Mouse (Mus musculus): ENCODE data around the gene Ski. TPM values are rescaled to one million over a fixed set of nuclear protein-coding genes. Genes with fewer than 3 reads are reported as not detected.

Ski gene
- total and polyA plus RNA-seq, 2 experiments from 2014 or later: 8.8 to 69.8 TPM

DNA sequence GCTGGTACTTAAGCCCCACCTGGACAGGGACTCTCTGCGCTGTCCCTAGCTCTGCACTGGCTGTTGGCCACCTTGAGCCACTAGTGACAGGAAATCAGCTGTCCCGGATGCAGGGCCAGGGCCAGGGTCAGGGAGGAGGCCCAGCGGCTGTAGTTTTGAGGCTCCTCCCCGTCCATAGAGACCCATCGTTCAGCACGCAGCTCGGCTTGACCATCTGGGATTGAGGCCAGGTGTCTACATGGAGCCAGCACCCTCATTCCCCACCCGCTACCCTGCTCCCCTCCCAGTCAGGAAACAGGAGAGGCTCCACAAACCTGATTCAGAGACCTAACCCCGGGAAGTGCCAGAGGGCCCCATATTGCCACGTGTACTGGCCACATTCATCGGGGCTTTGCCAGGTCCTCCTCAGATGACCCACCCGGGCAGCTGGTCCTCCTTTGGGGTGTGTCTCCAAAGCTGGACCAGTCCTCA, 81.6 kb downstream of the Ski start:
- H3K27me3 ChIP-seq (ENCODE audit: insufficient read depth, low read length): no peaks in the 10 kb centered on the region
- no peaks in the 10 kb centered on the region for H3K36me3 ChIP-seq (ENCODE audit: insufficient read depth, low read length)
- no peak overlapping the region for H3K4me3 ChIP-seq (ENCODE audit: low read length)
- no peak for ATAC-seq
- no peak overlapping the region for H3K9ac ChIP-seq (replicated peaks; ENCODE audit: low read length)
- H3K27ac ChIP-seq: no peak overlapping the region
- no peak for DNase-seq (ENCODE audit: low spot score)
- peaks cover 13% of the 10 kb centered on the region; the same call in 1 of the 2 replicates for H3K4me1 ChIP-seq (ENCODE audit: insufficient read depth, low read length)
- H3K4me2 ChIP-seq (ENCODE audit: low read depth, low read length): no peak overlapping the region
- 55% methylated on average over 12 of the region's 12 CpGs for WGBS
- TF ChIP-seq CTCF (IDR thresholded peaks at IDR 0.05; ENCODE audit: low read depth): no peak
- no peaks in the 10 kb centered on the region for H3K9me3 ChIP-seq (ENCODE audit: low read length)

DNA sequence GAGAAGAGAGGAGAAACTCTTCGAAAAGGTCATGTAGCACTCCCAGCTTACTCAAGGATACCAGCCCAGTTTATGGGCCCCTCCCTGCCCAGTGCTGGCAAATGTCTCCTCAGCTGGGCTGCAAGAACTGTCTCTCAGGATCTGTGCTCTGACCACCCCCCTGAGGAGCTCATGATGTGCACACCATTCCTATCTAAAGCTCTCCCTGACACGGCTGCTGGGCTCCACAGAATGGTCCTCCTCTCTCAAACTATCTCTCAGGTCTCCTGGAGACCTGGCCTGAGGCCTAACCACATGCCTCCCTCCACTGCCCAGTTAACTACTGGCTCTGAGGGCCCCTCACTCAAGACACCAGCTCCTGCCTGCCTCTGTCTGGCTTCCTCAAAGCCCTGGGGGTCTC, 82.2 kb downstream of the Ski start:
- ATAC-seq: no peak
- no peak overlapping the region for H3K4me3 ChIP-seq (ENCODE audit: low read length)
- TF ChIP-seq CTCF (IDR thresholded peaks at IDR 0.05; ENCODE audit: low read depth): no peak

GRCm38 (mm10) chr4:155139281-155140045, 82.9 kb downstream of the Ski start:
- no peak overlapping the region for H3K27ac ChIP-seq
- 0 out of 2 replicates have a peak, but pooled peaks cover 13% of the 10 kb centered on the region for H3K4me1 ChIP-seq (ENCODE audit: insufficient read depth, low read length)
- no peaks in the 10 kb centered on the region for H3K27me3 ChIP-seq (ENCODE audit: insufficient read depth, low read length)
- no peaks in the 10 kb centered on the region for H3K36me3 ChIP-seq (ENCODE audit: insufficient read depth, low read length)
- no peak overlapping the region for H3K4me2 ChIP-seq (ENCODE audit: low read depth, low read length)
- no peak for TF ChIP-seq CTCF (IDR thresholded peaks at IDR 0.05; ENCODE audit: low read depth)
- WGBS: 86% methylated on average over 12 of the region's 12 CpGs
- H3K9me3 ChIP-seq (ENCODE audit: low read length): no peaks in the 10 kb centered on the region
- H3K4me3 ChIP-seq (ENCODE audit: low read length): no peak overlapping the region
- DNase-seq (ENCODE audit: low spot score) (no peak), ATAC-seq (no peak)
- H3K9ac ChIP-seq (replicated peaks; ENCODE audit: low read length): no peak overlapping the region

More for the DNA sequence above, 82.2 kb downstream of the Ski start:
- no peak overlapping the region for H3K27ac ChIP-seq
- no peak for DNase-seq (ENCODE audit: low spot score)
- 70% methylated on average over 2 of the region's 2 CpGs for WGBS
- no peaks in the 10 kb centered on the region for H3K36me3 ChIP-seq (ENCODE audit: insufficient read depth, low read length)
- H3K4me2 ChIP-seq (ENCODE audit: low read depth, low read length): no peak overlapping the region
- H3K27me3 ChIP-seq (ENCODE audit: insufficient read depth, low read length): no peaks in the 10 kb centered on the region
- no peak overlapping the region for H3K9ac ChIP-seq (replicated peaks; ENCODE audit: low read length)
- peaks cover 13% of the 10 kb centered on the region; the same call in 1 of the 2 replicates for H3K4me1 ChIP-seq (ENCODE audit: insufficient read depth, low read length)
- H3K9me3 ChIP-seq (ENCODE audit: low read length): no peaks in the 10 kb centered on the region

- Histone ChIP-seq H3K27ac (no peak overlapping the region), H3K36me3 (ENCODE audit: insufficient read depth, low read length) (no peaks in the 10 kb centered on the region), H3K9ac (replicated peaks; ENCODE audit: low read length) (no peak overlapping the region), H3K9me3 (ENCODE audit: low read length) (no peaks in the 10 kb centered on the region), H3K27me3 (ENCODE audit: insufficient read depth, low read length) (no peaks in the 10 kb centered on the region), H3K4me3 (ENCODE audit: low read length) (no peak overlapping the region), H3K4me1 (ENCODE audit: insufficient read depth, low read length) (0 out of 2 replicates have a peak, but pooled peaks cover 9% of the 10 kb centered on the region), H3K4me2 (ENCODE audit: low read depth, low read length) (no peak overlapping the region)
- ATAC-seq (no peak), DNase-seq (ENCODE audit: low spot score) (no peak)
- no peak for TF ChIP-seq CTCF (IDR thresholded peaks at IDR 0.05; ENCODE audit: low read depth)
- WGBS: 79% methylated on average over 8 of the region's 8 CpGs
Observed at GRCm38 (mm10) chr4:155138451-155138850, 83.9 kb downstream of the Ski start.

DNA sequence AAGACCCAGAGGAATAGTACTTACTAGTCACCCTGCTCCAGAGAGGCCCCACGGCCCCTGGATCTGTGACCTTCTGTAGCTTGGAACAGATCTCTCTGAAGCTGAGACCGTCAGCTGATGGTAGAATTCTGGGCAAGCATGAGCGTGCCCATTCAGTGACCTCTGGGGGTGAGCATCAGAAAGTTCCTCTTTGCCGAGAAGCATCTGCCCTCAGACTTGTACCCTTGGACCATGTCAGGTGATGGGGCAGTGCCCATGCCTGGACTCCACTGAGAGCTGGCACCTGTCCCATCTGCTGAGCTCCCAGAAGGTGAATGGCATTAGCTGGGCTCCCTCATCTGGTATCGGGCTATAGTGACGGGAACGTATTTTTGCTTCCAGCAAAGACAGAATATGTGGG, 84.5 kb downstream of the Ski start:
- no peak for DNase-seq (ENCODE audit: low spot score)
- no peaks in the 10 kb centered on the region for H3K27me3 ChIP-seq (ENCODE audit: insufficient read depth, low read length)
- H3K9ac ChIP-seq (replicated peaks; ENCODE audit: low read length): no peak overlapping the region
- H3K4me3 ChIP-seq (ENCODE audit: low read length): no peak overlapping the region
- no peaks in the 10 kb centered on the region for H3K36me3 ChIP-seq (ENCODE audit: insufficient read depth, low read length)
- ATAC-seq: no peak
- 0 out of 2 replicates have a peak, but pooled peaks cover 7% of the 10 kb centered on the region for H3K4me1 ChIP-seq (ENCODE audit: insufficient read depth, low read length)
- TF ChIP-seq CTCF (IDR thresholded peaks at IDR 0.05; ENCODE audit: low read depth): no peak
- H3K4me2 ChIP-seq (ENCODE audit: low read depth, low read length): no peak overlapping the region
- no peak overlapping the region for H3K27ac ChIP-seq
- 64% methylated on average over 7 of the region's 7 CpGs for WGBS
- no peaks in the 10 kb centered on the region for H3K9me3 ChIP-seq (ENCODE audit: low read length)

DNA sequence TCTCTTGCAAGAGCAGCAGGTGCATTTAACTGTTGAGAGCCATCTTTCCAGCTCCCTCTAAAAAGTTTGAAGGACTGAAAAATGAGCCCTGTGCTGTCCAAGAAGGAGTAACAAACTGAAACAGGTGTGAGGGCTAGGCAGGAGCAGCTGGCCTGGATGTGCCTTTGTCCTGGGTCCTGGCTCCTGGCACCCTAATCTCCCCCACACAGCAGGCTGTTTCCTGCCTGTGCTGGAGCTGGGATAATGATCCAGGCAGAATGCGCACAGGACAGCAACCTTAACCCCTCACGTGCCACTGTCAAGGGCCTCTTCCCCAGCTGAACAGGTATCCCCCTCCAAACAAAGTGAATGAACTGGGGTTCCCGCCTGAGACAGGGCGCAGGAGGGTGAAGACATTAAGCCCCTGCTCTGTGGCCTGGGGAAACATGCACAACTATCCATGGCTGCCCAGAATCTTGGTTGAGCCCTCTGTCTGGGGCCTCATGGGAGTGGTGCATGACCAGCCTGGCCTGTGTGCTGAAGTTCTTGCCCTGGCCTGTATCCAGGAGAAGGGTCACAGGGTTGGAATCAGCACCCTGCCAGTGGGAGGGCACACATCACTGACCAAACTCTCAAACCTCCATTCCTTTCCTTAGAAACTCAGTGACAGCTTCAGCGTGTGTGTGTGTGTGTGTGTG, 86.3 kb downstream of the Ski start:
- ATAC-seq (no peak), DNase-seq (ENCODE audit: low spot score) (no peak)
- no peaks in the 10 kb centered on the region for H3K27me3 ChIP-seq (ENCODE audit: insufficient read depth, low read length)
- H3K9ac ChIP-seq (replicated peaks; ENCODE audit: low read length): no peak overlapping the region
- no peak for TF ChIP-seq CTCF (IDR thresholded peaks at IDR 0.05; ENCODE audit: low read depth)
- no peaks in the 10 kb centered on the region for H3K36me3 ChIP-seq (ENCODE audit: insufficient read depth, low read length)
- no peak overlapping the region for H3K27ac ChIP-seq
- WGBS: 65% methylated on average over 5 of the region's 5 CpGs
- no peak overlapping the region for H3K4me3 ChIP-seq (ENCODE audit: low read length)
- 0 out of 2 replicates have a peak, but pooled peaks cover 7% of the 10 kb centered on the region for H3K4me1 ChIP-seq (ENCODE audit: insufficient read depth, low read length)
- H3K9me3 ChIP-seq (ENCODE audit: low read length): no peaks in the 10 kb centered on the region
- H3K4me2 ChIP-seq (ENCODE audit: low read depth, low read length): no peak overlapping the region
